Mouse (Mus musculus) bone marrow, adult 2 months (tissue): ENCODE data around the gene Alkbh7.

Source experiments
- CTCF ChIP-seq: fragments of 200-500 bp; IDR thresholded peaks from 2 replicates; pipeline ENCODE4 v1.5.1; 2011; ENCODE audit warnings: low read length, control low read depth; ENCODE audit not compliant: control insufficient read depth, insufficient read depth
- POLR2A ChIP-seq: fragments of 200-500 bp; IDR thresholded peaks from 2 replicates; pipeline ENCODE4 v1.6.1; 2011; ENCODE audit warnings: low read depth, mild to moderate bottlenecking, control low read depth, low read length, borderline replicate concordance; ENCODE audit not compliant: control insufficient read depth

DNA sequence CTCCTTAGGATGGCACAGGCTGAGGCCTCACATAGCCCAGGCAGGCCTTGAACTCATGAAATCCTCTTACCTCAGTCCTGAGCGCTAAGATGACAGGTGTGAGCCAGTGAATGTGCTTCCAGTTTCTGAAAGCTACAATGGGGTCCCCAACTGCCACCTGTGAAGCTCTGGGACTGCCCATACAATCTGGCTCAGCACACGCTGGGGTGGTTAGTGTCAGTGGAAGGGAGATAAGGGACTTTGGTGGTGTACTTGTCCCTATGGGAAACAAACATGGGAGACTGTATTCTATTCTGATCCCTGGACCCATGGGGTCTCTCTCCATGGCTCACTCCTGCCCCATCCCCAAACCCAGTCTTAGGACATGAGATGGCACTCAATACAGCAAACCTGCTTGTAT lies 22.6 kb downstream of the Alkbh7 start:
- TF ChIP-seq POLR2A = no peak
- no peak for TF ChIP-seq CTCF
